9 mouse cellular contexts compared by ENCODE assay signal in genomic region chr17:80726821-80727220, GRCm38 (mm10). TPM values are rescaled to one million over a fixed set of nuclear protein-coding genes. Genes with fewer than 3 reads are reported as not detected.
DNase-seq lines count a peak whose midpoint lies in the region; ATAC-seq and TF ChIP-seq lines count a peak whose summit lies in the region.
"Had no signal": no experiment of that assay in that cellular context is flagged by ENCODE, and none has a peak within 500 bp of the region (broad histone marks: within the 10 kb centered on the region; RNA-seq: fewer than 3 reads in every experiment).

No protein-coding gene starts in this region.

- H3K4me1 ChIP-seq in embryonic facial prominence, embryonic 12.5 days: peaks cover 33% of the 10 kb centered on the region
- H3K4me1 ChIP-seq in limb, embryonic 11.5 days (ENCODE audit: control insufficient read depth, insufficient read depth, low read length): peaks cover 7% of the 10 kb centered on the region
- peaks cover 6% of the 10 kb centered on the region for H3K4me1 ChIP-seq in midbrain, postnatal 0 days (ENCODE audit: insufficient read depth, low read length)

- peak overlapping the region; percentile 96 for H3K27ac ChIP-seq in left cerebral cortex, adult 2 months
- peak overlapping the region; percentile 36; the same call in 1 of the 2 replicates for H3K27ac ChIP-seq in embryonic facial prominence, embryonic 12.5 days
- H3K27ac ChIP-seq in limb, embryonic 11.5 days (replicated peaks; ENCODE audit: low read depth, low read length): peak overlapping the region; percentile 96; the same call in 1 of the 2 replicates
- no peak overlapping the region for H3K27ac ChIP-seq in midbrain, postnatal 0 days (ENCODE audit: low read depth, low read length)

- H3K36me3 ChIP-seq in embryonic facial prominence, embryonic 12.5 days: no peaks in the 10 kb centered on the region
- H3K36me3 ChIP-seq in limb, embryonic 11.5 days (ENCODE audit: control insufficient read depth, insufficient read depth, low read length): no peaks in the 10 kb centered on the region
- H3K36me3 ChIP-seq in midbrain, postnatal 0 days (ENCODE audit: insufficient read depth, low read length): no peaks in the 10 kb centered on the region

- H3K4me2 ChIP-seq in embryonic facial prominence, embryonic 12.5 days (replicated peaks): peak overlapping the region; percentile 71
- peak overlapping the region; percentile 54 for H3K4me2 ChIP-seq in limb, embryonic 11.5 days (ENCODE audit: low read depth, severe bottlenecking)
- peak overlapping the region; percentile 83 for H3K4me2 ChIP-seq in midbrain, postnatal 0 days (ENCODE audit: low read depth, low read length, poor library complexity, severe bottlenecking)

- peak overlapping the region; percentile 95 for H3K9ac ChIP-seq in embryonic facial prominence, embryonic 12.5 days
- peak overlapping the region; percentile 97 for H3K9ac ChIP-seq in limb, embryonic 11.5 days (ENCODE audit: low read length)
- peak overlapping the region; percentile 92; the same call in 1 of the 2 replicates for H3K9ac ChIP-seq in midbrain, postnatal 0 days (replicated peaks; ENCODE audit: low read length, poor library complexity, severe bottlenecking)

- ATAC-seq in embryonic facial prominence, embryonic 12.5 days (ENCODE audit: insufficient number of reproducible peaks, insufficient read depth, low FRiP score, low TSS enrichment): no peak
- no peak for ATAC-seq in limb, embryonic 11.5 days (ENCODE audit: insufficient number of reproducible peaks, low FRiP score, low TSS enrichment, low read depth)
- no peak for ATAC-seq in midbrain, postnatal 0 days (ENCODE audit: low FRiP score)

- H3K9me3 ChIP-seq in embryonic facial prominence, embryonic 12.5 days: no peaks in the 10 kb centered on the region
- no peaks in the 10 kb centered on the region for H3K9me3 ChIP-seq in limb, embryonic 11.5 days (ENCODE audit: control insufficient read depth, low read length)
- no peaks in the 10 kb centered on the region for H3K9me3 ChIP-seq in midbrain, postnatal 0 days (ENCODE audit: low read length)

- TF ChIP-seq CTCF in left cerebral cortex, adult 2 months (IDR thresholded peaks at IDR 0.05): no peak
- TF ChIP-seq CTCF in midbrain, postnatal 0 days (IDR thresholded peaks at IDR 0.05): no peak

- WGBS in embryonic facial prominence, embryonic 12.5 days: 18% methylated on average over 8 of the region's 8 CpGs
- 14% methylated on average over 8 of the region's 8 CpGs for WGBS in limb, embryonic 11.5 days
- WGBS in midbrain, postnatal 0 days: 11% methylated on average over 8 of the region's 8 CpGs

- no peaks in the 10 kb centered on the region for H3K27me3 ChIP-seq in embryonic facial prominence, embryonic 12.5 days
- no peaks in the 10 kb centered on the region for H3K27me3 ChIP-seq in limb, embryonic 11.5 days (ENCODE audit: control insufficient read depth, insufficient read depth, low read length)
- no peaks in the 10 kb centered on the region for H3K27me3 ChIP-seq in midbrain, postnatal 0 days (ENCODE audit: insufficient read depth, low read length)
- H3K27me3 ChIP-seq: Patski had no signal

- DNase-seq in left cerebral cortex, adult 2 months (ENCODE audit: extremely low spot score in 1 of 2, low spot score in 2 of 2): no peak
- DNase-seq in left cerebral cortex, postnatal 14 days (ENCODE audit: low spot score in 2 of 2): no peak
- peak; percentile 47 for DNase-seq in heart, postnatal 4 days
- peak; percentile 36 for DNase-seq in limb, embryonic 11.5 days (ENCODE audit: low spot score)
- DNase-seq in midbrain, postnatal 0 days (ENCODE audit: low spot score): peak; percentile 41
- no peak for DNase-seq in thymus, postnatal 0 days (ENCODE audit: low spot score)
- DNase-seq in layer of hippocampus, adult 9-10 months (ENCODE audit: low spot score): no peak

- H3K4me3 ChIP-seq in left cerebral cortex, adult 2 months: peak overlapping the region; percentile 98
- peak overlapping the region; percentile 97 for H3K4me3 ChIP-seq in embryonic facial prominence, embryonic 12.5 days
- peak overlapping the region; percentile 93 for H3K4me3 ChIP-seq in limb, embryonic 11.5 days (ENCODE audit: low read depth, low read length)
- H3K4me3 ChIP-seq in midbrain, postnatal 0 days (ENCODE audit: low read depth, low read length): peak overlapping the region; percentile 83

- intact Hi-C loops in left cerebral cortex, adult 2 months (cut with DNase I): loop anchor here (1.0 to 5.0 kb wide), 3 partner anchors 17 to 215 kb away; partner anchors contain the start of gene Tmem178
- intact Hi-C loops in left cerebral cortex, postnatal 14 days (cut with DNase I): loop anchor here (5.0 kb wide), 1 partner anchor 75 kb away; no protein-coding TSS in a partner anchor

RNA-seq across cellular contexts. Expression of gene Map4k3, which starts 1.5 kb away (rescaled TPM):
- 10 to 100 TPM; 75.0 TPM for total RNA-seq in left cerebral cortex, adult 2 months (2021)
- total RNA-seq in left cerebral cortex, postnatal 14 days (2021): 10 to 100 TPM; 62.2 to 64.8 TPM
- polyA plus RNA-seq in embryonic facial prominence, embryonic 12.5 days (2016; fragmentation: Nextera tagmentation; extraction: Ambion mirVana): 34.7 and 37.0 TPM in 2 replicates
- total RNA-seq in heart, postnatal 4 days (2021): 10 to 100 TPM; 49.6 to 51.9 TPM
- polyA plus RNA-seq in limb, embryonic 11.5 days (2014; fragmentation: Nextera tagmentation; extraction: Ambion mirVana): 33.7 and 36.1 TPM in 2 replicates
- total RNA-seq in midbrain, postnatal 0 days (2014; rRNA removed): 60.9 and 64.5 TPM in 2 replicates
- 16.9 and 17.3 TPM in 2 replicates for polyA plus RNA-seq in midbrain, postnatal 0 days (2015; fragmentation: Nextera tagmentation; extraction: Ambion mirVana)
- polyA plus RNA-seq in thymus, postnatal 0 days (2015; fragmentation: Nextera tagmentation; extraction: Ambion mirVana): 5.2 and 5.3 TPM in 2 replicates

Comparison
In these comparisons a context has a peak if more than half of its experiments do, and no peak if none do; other contexts are left out.
1. DNase-seq: peak in heart, postnatal 4 days (single experiment), limb, embryonic 11.5 days (single experiment) and midbrain, postnatal 0 days (single experiment); none in left cerebral cortex, adult 2 months (0 of 2), left cerebral cortex, postnatal 14 days (0 of 2), thymus, postnatal 0 days (single experiment) and layer of hippocampus, adult 9-10 months (single experiment).
2. Peak in every context shown above with its lines, with median percentiles within 50 percentile points of each other: H3K4me3 ChIP-seq, H3K4me2 ChIP-seq and H3K9ac ChIP-seq.